Mouse (Mus musculus) neural tube, embryonic 15.5 days (tissue): ENCODE measurements at regions not wholly inside any gene's neighbourhood (a gene's known extent, or its start where the extent isn't known, plus 50 kb on each side); places are given as distances from the start of the nearest gene placed in this dataset.

Experiments used
- ATAC-seq: fragments of 200-750 bp; cut with Nextera tagmentation; 2 replicates; pipeline ENCODE4 v1.8.0; 2017; ENCODE audit warnings: mild to moderate bottlenecking, moderate TSS enrichment, moderate library complexity; ENCODE audit not compliant: low FRiP score
- H3K27ac ChIP-seq: fragments of 300-500 bp; sonication (generic); replicated peaks from 2 replicates; pipeline ENCODE4 v1.5.1; 2015; ENCODE audit warnings: mild to moderate bottlenecking, inconsistent platforms
- H3K27me3 ChIP-seq: fragments of 300-500 bp; sonication (generic); replicated peaks from 2 replicates; pipeline ENCODE4 v1.6.1; 2015; ENCODE audit warnings: inconsistent platforms
- H3K36me3 ChIP-seq: fragments of 300-500 bp; sonication (generic); 2 replicates; pipeline ENCODE4 v1.6.1; 2015; ENCODE audit warnings: inconsistent platforms
- H3K4me1 ChIP-seq: fragments of 300-500 bp; sonication (generic); 2 replicates; pipeline ENCODE4 v1.6.1; 2015; ENCODE audit warnings: inconsistent platforms
- H3K4me2 ChIP-seq: fragments of 300-500 bp; sonication (generic); 2 replicates; pipeline ENCODE4 v1.6.1; 2015; ENCODE audit warnings: inconsistent platforms, mild to moderate bottlenecking, moderate library complexity
- H3K4me3 ChIP-seq: fragments of 300-500 bp; sonication (generic); replicated peaks from 2 replicates; pipeline ENCODE4 v1.5.1; 2015; ENCODE audit warnings: mild to moderate bottlenecking, inconsistent platforms
- H3K9ac ChIP-seq: fragments of 300-500 bp; sonication (generic); replicated peaks from 2 replicates; pipeline ENCODE4 v1.6.1; 2015; ENCODE audit warnings: mild to moderate bottlenecking, inconsistent platforms
- H3K9me3 ChIP-seq: fragments of 300-500 bp; sonication (generic); replicated peaks from 2 replicates; pipeline ENCODE4 v1.6.1; 2016; ENCODE audit warnings: inconsistent platforms
- WGBS: fragments of 180-500 bp; shearing (Covaris S2); methylation state at CpG from one replicate; pipeline ENCODE4 v1.1.7; 2015; ENCODE audit warnings: mixed read lengths; 5-methylcytosine and 5-hydroxymethylcytosine counted together

- H3K9ac ChIP-seq = no peak overlapping the region
- H3K9me3 ChIP-seq = no peaks in the 10 kb centered on the region
- H3K27me3 ChIP-seq = no peaks in the 10 kb centered on the region
- H3K36me3 ChIP-seq = no peaks in the 10 kb centered on the region
- H3K4me1 ChIP-seq = no peaks in the 10 kb centered on the region
- no peak overlapping the region for H3K27ac ChIP-seq
- no peak for ATAC-seq
- H3K4me3 ChIP-seq = no peak overlapping the region
- 92% methylated on average over 1 of the region's 1 CpGs for WGBS
- H3K4me2 ChIP-seq = no peak overlapping the region
Measured at GRCm38 (mm10) chr8:86124655-86125054, 283.9 kb downstream of the Phkb start.
